Mouse (Mus musculus): ENCODE measurements around the gene Gga1.

DNA sequence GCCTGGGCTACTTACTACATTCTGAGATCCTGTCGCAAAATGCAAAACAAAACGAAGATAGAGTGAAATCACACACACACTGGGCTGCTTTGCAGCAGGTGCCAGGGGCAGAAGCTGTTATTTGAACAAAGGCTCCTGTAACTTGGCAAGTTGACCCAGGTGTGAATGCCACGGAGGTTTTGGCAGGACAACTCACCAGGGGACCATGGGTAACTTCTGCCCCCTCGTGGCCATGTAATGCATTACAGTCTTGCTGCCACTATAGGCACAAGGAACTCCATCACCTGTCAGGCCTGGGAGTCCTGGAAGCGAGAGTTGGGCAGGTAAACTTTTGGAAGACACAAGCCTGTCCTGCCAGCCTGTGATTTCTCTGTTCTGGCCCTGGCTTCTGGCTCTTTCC lies 28.5 kb upstream of the Gga1 start:
- TF ChIP-seq CTCF (IDR thresholded peaks at IDR 0.05; ENCODE audit: control insufficient read depth, insufficient read depth, insufficient replicate concordance, low read depth, low read length) (peak; percentile 89), POLR2A (IDR thresholded peaks at IDR 0.05; ENCODE audit: control insufficient read depth, low read depth, low read length) (no peak)

Measured in testis, adult 2 months (tissue).